ENCODE assay signal across 1 mouse cellular context in the genomic region with DNA sequence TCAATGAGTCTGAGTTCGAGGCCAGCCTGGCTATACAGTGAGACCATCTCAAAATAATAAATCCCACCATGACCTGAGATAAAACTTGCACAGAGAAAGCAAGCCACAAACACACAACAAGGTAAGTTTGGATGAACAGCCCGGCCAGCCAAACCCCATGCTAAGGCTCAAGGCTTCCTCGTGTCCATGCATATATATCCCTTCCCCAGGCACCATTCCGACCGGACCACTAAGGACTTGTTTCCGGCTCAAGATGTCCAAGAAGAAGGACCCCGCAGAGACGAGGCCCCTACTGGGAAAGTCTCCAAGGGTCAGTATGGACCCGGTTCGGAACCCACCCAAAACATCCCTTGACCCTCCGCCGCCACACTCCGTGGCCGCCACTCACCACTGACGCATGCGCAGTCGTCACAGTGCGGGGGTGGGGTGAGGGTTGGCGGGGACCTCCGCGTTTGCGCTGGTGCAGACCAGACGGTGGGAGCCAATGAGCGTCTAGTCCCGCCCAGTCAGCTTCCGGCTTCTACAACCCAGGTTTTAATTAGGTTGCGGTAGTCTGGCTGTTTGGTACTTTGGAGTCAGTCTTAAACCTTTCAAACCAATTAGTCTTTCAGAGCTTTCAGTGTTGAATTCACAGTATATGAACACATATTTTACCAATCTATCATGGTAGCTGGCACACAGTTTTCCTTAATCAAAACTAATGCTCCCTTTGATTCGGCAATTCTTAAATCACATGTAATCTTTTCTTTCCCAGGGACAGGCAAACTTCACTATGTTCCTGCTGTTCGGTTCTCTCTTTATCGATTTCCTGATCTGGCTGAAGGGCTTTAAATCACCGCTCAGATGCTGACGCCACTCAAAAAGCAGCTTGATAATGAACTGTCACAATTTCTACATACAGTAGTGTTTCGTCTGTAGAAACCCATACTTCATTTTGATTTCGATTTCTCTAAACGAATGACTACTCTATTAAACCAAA.
TF ChIP-seq lines count a peak whose summit lies in the region.

Eef1akmt1 (minus strand) TSS at position 458 of the 979 bp plus-strand sequence.

TF ChIP-seq in MEL, 35 proteins besides CTCF, POLR2A, EP300 and RAD21 (continued from another document):
- TF ChIP-seq CHD2 (IDR thresholded peaks at IDR 0.05; ENCODE audit: low read length) (peak; percentile 65), ZNF384 (IDR thresholded peaks at IDR 0.05; ENCODE audit: low read depth, low read length) (no peak), POLR2AphosphoS5 (IDR thresholded peaks at IDR 0.05; ENCODE audit: borderline replicate concordance, low read depth, low read length) (no peak), MYC (IDR thresholded peaks at IDR 0.05; ENCODE audit: low read depth, low read length) (peak; percentile 65; the same call in 1 of the 2 replicates), GABPA (IDR thresholded peaks at IDR 0.05; ENCODE audit: low read depth, low read length) (no peak), SIN3A (IDR thresholded peaks at IDR 0.05; ENCODE audit: low read length) (peak; percentile 87), TBP (IDR thresholded peaks at IDR 0.05; ENCODE audit: low read depth, low read length) (peak; percentile 79), BHLHE40 (IDR thresholded peaks at IDR 0.05; ENCODE audit: borderline replicate concordance, low read depth, low read length) (no peak), TAL1 (IDR thresholded peaks at IDR 0.05; ENCODE audit: low read length) (no peak), MXI1 (IDR thresholded peaks at IDR 0.05; ENCODE audit: low read depth, low read length) (peak; percentile 61), ZC3H11A (IDR thresholded peaks at IDR 0.05; ENCODE audit: low read depth, low read length) (no peak), HCFC1 (IDR thresholded peaks at IDR 0.05; ENCODE audit: low read depth, low read length) (peak; percentile 81), NRF1 (IDR thresholded peaks at IDR 0.05; ENCODE audit: insufficient read depth, low read depth, low read length, poor library complexity, severe bottlenecking) (peak; percentile 89), JUND (IDR thresholded peaks at IDR 0.05; ENCODE audit: low read depth, low read length) (no peak), ELF1 (IDR thresholded peaks at IDR 0.05; ENCODE audit: low read depth, low read length) (peak; percentile 79), USF2 (IDR thresholded peaks at IDR 0.05; ENCODE audit: borderline replicate concordance in 1 of 2, insufficient read depth in 1 of 2, low read depth in 1 of 2, low read length in 2 of 2) (no peak), MAFK (IDR thresholded peaks at IDR 0.05; ENCODE audit: borderline replicate concordance, low read depth, low read length) (no peak)
TF ChIP-seq in MEL: peak in this region for 19.
